Mouse (Mus musculus) embryonic facial prominence, embryonic 12.5 days (tissue): ENCODE results near the gene Trf. TPM values are rescaled to one million over a fixed set of nuclear protein-coding genes. Genes with fewer than 3 reads are reported as not detected.

ENCODE experiments used
- ATAC-seq: fragments of 200-750 bp; cut with Nextera tagmentation; 2 replicates; pipeline ENCODE4 v1.8.0; 2017; ENCODE audit not compliant: insufficient number of reproducible peaks, insufficient read depth, low FRiP score, low TSS enrichment
- H3K27ac ChIP-seq: fragments of 300-500 bp; sonication (generic); 2 replicates; pipeline ENCODE4 v1.5.1; 2016; ENCODE audit warnings: mild to moderate bottlenecking
- H3K27me3 ChIP-seq: fragments of 300-500 bp; sonication (generic); 2 replicates; pipeline ENCODE4 v1.6.1; 2016; ENCODE audit warnings: mild to moderate bottlenecking, moderate library complexity
- H3K36me3 ChIP-seq: fragments of 300-500 bp; sonication (generic); 2 replicates; pipeline ENCODE4 v1.6.1; 2016; ENCODE audit warnings: mild to moderate bottlenecking
- H3K4me1 ChIP-seq: fragments of 300-500 bp; sonication (generic); 2 replicates; pipeline ENCODE4 v1.6.1; 2016
- H3K4me2 ChIP-seq: fragments of 300-500 bp; sonication (generic); replicated peaks from 2 replicates; pipeline ENCODE4 v1.6.1; 2016; ENCODE audit warnings: mild to moderate bottlenecking, moderate library complexity
- H3K4me3 ChIP-seq: fragments of 300-500 bp; sonication (generic); 2 replicates; pipeline ENCODE4 v1.5.1; 2016; ENCODE audit warnings: mild to moderate bottlenecking
- H3K9ac ChIP-seq: fragments of 300-500 bp; sonication (generic); 2 replicates; pipeline ENCODE4 v1.6.1; 2016; ENCODE audit warnings: mild to moderate bottlenecking, moderate library complexity
- H3K9me3 ChIP-seq: fragments of 300-500 bp; sonication (generic); 2 replicates; pipeline ENCODE4 v1.6.1; 2016; ENCODE audit warnings: mild to moderate bottlenecking, moderate library complexity
- WGBS: fragments of 180-500 bp; shearing (Covaris S2); methylation state at CpG from one replicate; pipeline ENCODE4 v1.1.7; 2016; 5-methylcytosine and 5-hydroxymethylcytosine counted together
- polyA plus RNA-seq: library from polyadenylated mRNA; unstranded; fragments of >200 nt; fragmentation: Nextera tagmentation; extraction: Ambion mirVana; gene quantifications from 2 replicates; pipeline ENCODE4 v1.2.1, GENCODE M21; 2016

The Trf gene
- polyA plus RNA-seq, 1 experiment from 2014 or later: 20.1 TPM

GRCm38 (mm10) chr9:103213631-103214030, 16.6 kb downstream of the Trf start:
- WGBS: 77% methylated on average over 2 of the region's 2 CpGs
- H3K9me3 ChIP-seq: no peaks in the 10 kb centered on the region
- no peak overlapping the region for H3K4me3 ChIP-seq
- no peak overlapping the region for H3K4me2 ChIP-seq
- no peaks in the 10 kb centered on the region for H3K27me3 ChIP-seq
- H3K9ac ChIP-seq: no peak overlapping the region
- ATAC-seq: no peak
- H3K4me1 ChIP-seq: no peaks in the 10 kb centered on the region
- H3K27ac ChIP-seq: no peak overlapping the region
- H3K36me3 ChIP-seq: no peaks in the 10 kb centered on the region

- no peak overlapping the region for H3K27ac ChIP-seq
- WGBS: 77% methylated on average over 28 of the region's 28 CpGs
- no peaks in the 10 kb centered on the region for H3K9me3 ChIP-seq
- H3K36me3 ChIP-seq: no peaks in the 10 kb centered on the region
- no peaks in the 10 kb centered on the region for H3K27me3 ChIP-seq
- H3K4me1 ChIP-seq: no peaks in the 10 kb centered on the region
- ATAC-seq: no peak
- H3K9ac ChIP-seq: no peak overlapping the region
- no peak overlapping the region for H3K4me3 ChIP-seq
- H3K4me2 ChIP-seq: no peak overlapping the region
Observed at GRCm38 (mm10) chr9:103212654-103213420, 17.4 kb downstream of the Trf start.

GRCm38 (mm10) chr9:103208802-103209423, 21.3 kb downstream of the Trf start:
- Histone ChIP-seq H3K36me3 (no peaks in the 10 kb centered on the region), H3K27ac (no peak overlapping the region), H3K9ac (no peak overlapping the region), H3K4me1 (no peaks in the 10 kb centered on the region), H3K4me2 (no peak overlapping the region), H3K4me3 (no peak overlapping the region), H3K27me3 (no peaks in the 10 kb centered on the region), H3K9me3 (no peaks in the 10 kb centered on the region)
- no peak for ATAC-seq
- 49% methylated on average over 6 of the region's 6 CpGs for WGBS

- H3K27ac ChIP-seq: no peak overlapping the region
- H3K4me3 ChIP-seq: peak overlapping the region; percentile 21; the same call in 1 of the 2 replicates
- no peaks in the 10 kb centered on the region for H3K4me1 ChIP-seq
- H3K9me3 ChIP-seq: no peaks in the 10 kb centered on the region
- peak; percentile 79; the same call in 1 of the 2 replicates for ATAC-seq
- H3K27me3 ChIP-seq: no peaks in the 10 kb centered on the region
- WGBS: 8% methylated on average over 16 of the region's 16 CpGs
- H3K9ac ChIP-seq: no peak overlapping the region
- H3K36me3 ChIP-seq: no peaks in the 10 kb centered on the region
- peak overlapping the region; percentile 44 for H3K4me2 ChIP-seq
Observed at GRCm38 (mm10) chr9:103207846-103208245, 22.4 kb downstream of the Trf start.

- Histone ChIP-seq H3K4me1 (no peaks in the 10 kb centered on the region; the same call in 1 of the 2 replicates), H3K9me3 (no peaks in the 10 kb centered on the region), H3K27ac (no peak overlapping the region), H3K4me3 (no peak overlapping the region), H3K36me3 (no peaks in the 10 kb centered on the region), H3K4me2 (no peak overlapping the region), H3K9ac (no peak overlapping the region), H3K27me3 (no peaks in the 10 kb centered on the region)
- 89% methylated on average over 5 of the region's 5 CpGs for WGBS
- no peak for ATAC-seq
Observed at GRCm38 (mm10) chr9:103205786-103206185, 24.5 kb downstream of the Trf start.

GRCm38 (mm10) chr9:103201561-103202260, 28.5 kb downstream of the Trf start, which contains the start of gene Srprb:
TSS of gene Srprb (minus strand) at chr9:103202137.
- Histone ChIP-seq H3K4me1 (no peaks in the 10 kb centered on the region; the same call in 1 of the 2 replicates), H3K4me3 (peak within 1 kb of the TSS; percentile 92), H3K27ac (peak within 1 kb of the TSS; percentile 88), H3K36me3 (peaks cover 30% of the 10 kb centered on the region), H3K27me3 (no peaks in the 10 kb centered on the region), H3K9ac (peak within 1 kb of the TSS; percentile 90), H3K4me2 (peak within 1 kb of the TSS; percentile 71), H3K9me3 (no peaks in the 10 kb centered on the region)
- ATAC-seq: peak; percentile 95
- under 1% methylated on average over 45 of the region's 45 CpGs for WGBS

GRCm38 (mm10) chr9:103188416-103188815, 41.8 kb downstream of the Trf start:
- Histone ChIP-seq H3K36me3 (peaks cover 58% of the 10 kb centered on the region), H3K4me3 (no peak overlapping the region), H3K4me1 (no peaks in the 10 kb centered on the region), H3K4me2 (no peak overlapping the region), H3K9me3 (no peaks in the 10 kb centered on the region), H3K9ac (no peak overlapping the region), H3K27ac (no peak overlapping the region), H3K27me3 (no peaks in the 10 kb centered on the region)
- WGBS: 96% methylated on average over 4 of the region's 4 CpGs
- no peak; the same call in 1 of the 2 replicates for ATAC-seq

DNA sequence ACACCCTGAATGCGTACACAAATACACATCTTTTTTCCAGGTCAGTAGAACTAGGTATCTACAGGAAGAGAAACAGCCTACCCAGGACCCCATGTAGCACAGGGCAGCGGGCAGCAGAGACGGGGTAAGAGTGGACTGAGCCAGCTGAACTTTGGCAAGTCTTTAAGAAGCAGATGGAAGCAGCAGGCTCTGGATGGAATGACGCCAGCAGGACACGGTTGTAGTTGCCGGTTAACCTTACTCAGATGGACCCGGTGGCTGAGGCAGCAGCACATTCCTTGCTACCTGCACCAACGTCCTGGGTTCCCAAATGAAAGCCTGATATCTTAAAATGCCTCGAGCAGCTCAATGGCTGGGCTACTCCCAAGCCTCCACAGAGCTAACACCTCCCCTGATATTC, 43.5 kb downstream of the Trf start:
- Histone ChIP-seq H3K4me3 (no peak overlapping the region), H3K27me3 (no peaks in the 10 kb centered on the region), H3K4me1 (0 out of 2 replicates have a peak, but pooled peaks cover 3% of the 10 kb centered on the region), H3K9ac (no peak overlapping the region), H3K27ac (no peak overlapping the region), H3K36me3 (peaks cover 43% of the 10 kb centered on the region), H3K4me2 (no peak overlapping the region), H3K9me3 (no peaks in the 10 kb centered on the region)
- 69% methylated on average over 9 of the region's 9 CpGs for WGBS
- ATAC-seq: no peak

DNA sequence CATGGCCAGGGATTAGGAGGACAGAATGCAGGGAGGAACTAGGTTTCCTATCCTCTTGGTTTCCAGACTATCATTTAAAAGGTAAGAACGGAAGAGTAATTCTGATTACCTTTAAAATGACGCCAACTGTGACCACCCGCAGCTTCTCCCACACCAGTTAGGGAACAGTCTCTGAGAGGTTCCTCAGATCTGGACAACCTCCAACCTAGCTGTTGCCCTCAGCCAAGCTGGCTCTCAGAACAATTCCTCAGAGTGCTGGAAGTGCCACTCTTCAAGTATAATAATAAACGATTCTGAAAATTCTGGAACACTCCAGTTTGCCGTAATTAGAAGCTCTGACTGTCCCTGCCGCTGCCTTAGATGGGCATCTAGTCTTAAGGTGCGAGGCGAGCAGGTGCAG, 44.3 kb downstream of the Trf start:
- H3K9ac ChIP-seq: no peak overlapping the region
- peaks cover 35% of the 10 kb centered on the region for H3K36me3 ChIP-seq
- ATAC-seq: no peak
- no peaks in the 10 kb centered on the region for H3K9me3 ChIP-seq
- WGBS: 89% methylated on average over 8 of the region's 8 CpGs
- no peak overlapping the region for H3K4me3 ChIP-seq
- 0 out of 2 replicates have a peak, but pooled peaks cover 3% of the 10 kb centered on the region for H3K4me1 ChIP-seq
- no peaks in the 10 kb centered on the region for H3K27me3 ChIP-seq
- H3K4me2 ChIP-seq: no peak overlapping the region
- no peak overlapping the region for H3K27ac ChIP-seq

- no peak overlapping the region for H3K27ac ChIP-seq
- H3K9ac ChIP-seq: no peak overlapping the region
- H3K36me3 ChIP-seq: peaks cover 24% of the 10 kb centered on the region
- no peak for ATAC-seq
- no peaks in the 10 kb centered on the region for H3K9me3 ChIP-seq
- H3K4me2 ChIP-seq: no peak overlapping the region
- peaks cover 12% of the 10 kb centered on the region for H3K4me1 ChIP-seq
- no peak overlapping the region for H3K4me3 ChIP-seq
- no peaks in the 10 kb centered on the region for H3K27me3 ChIP-seq
- 60% methylated on average over 4 of the region's 4 CpGs for WGBS
Observed at GRCm38 (mm10) chr9:103184855-103185254, 45.4 kb downstream of the Trf start.

GRCm38 (mm10) chr9:103181886-103182285, 48.4 kb downstream of the Trf start:
- H3K4me2 ChIP-seq: no peak overlapping the region
- H3K4me3 ChIP-seq: no peak overlapping the region
- ATAC-seq: no peak
- H3K4me1 ChIP-seq: peaks cover 15% of the 10 kb centered on the region
- H3K9me3 ChIP-seq: no peaks in the 10 kb centered on the region
- H3K27me3 ChIP-seq: no peaks in the 10 kb centered on the region
- no peak overlapping the region for H3K9ac ChIP-seq
- no peak overlapping the region for H3K27ac ChIP-seq
- WGBS: 88% methylated on average over 8 of the region's 8 CpGs
- no peaks in the 10 kb centered on the region for H3K36me3 ChIP-seq
